Mouse (Mus musculus) cerebellum, adult 2 months (tissue): Measurements from ENCODE around the gene Zfp791. TPM values are rescaled to one million over a fixed set of nuclear protein-coding genes. Genes with fewer than 3 reads are reported as not detected.

Experiments
- DNase-seq, 2 experiments: peaks; one replicate each; pipeline ENCODE4 v3.0.0; 2021
- H3K27ac ChIP-seq: fragments of 200-500 bp; 2 replicates; pipeline ENCODE4 v1.5.1; 2012; ENCODE audit warnings: low read length, control low read depth, inconsistent platforms; ENCODE audit not compliant: insufficient read depth
- H3K27me3 ChIP-seq: fragments of 200-500 bp; 2 replicates; pipeline ENCODE4 v1.6.1; 2012; ENCODE audit warnings: inconsistent platforms, mild to moderate bottlenecking, low read length, moderate library complexity; ENCODE audit not compliant: control insufficient read depth, insufficient read depth
- H3K4me1 ChIP-seq: fragments of 200-500 bp; 2 replicates; pipeline ENCODE4 v1.6.1; 2011; ENCODE audit warnings: low read length; ENCODE audit not compliant: control insufficient read depth, insufficient read depth
- H3K4me3 ChIP-seq: fragments of 200-500 bp; replicated peaks from 2 replicates; pipeline ENCODE3; 2011; ENCODE audit warnings: mild to moderate bottlenecking, low read depth, low read length, control low read depth; ENCODE audit not compliant: insufficient read depth
- CTCF ChIP-seq: fragments of 200-500 bp; IDR thresholded peaks from 2 replicates; pipeline ENCODE4 v1.5.1; 2011; ENCODE audit warnings: low read depth, mild to moderate bottlenecking, control low read depth, low read length, moderate library complexity, borderline replicate concordance; ENCODE audit not compliant: insufficient read depth
- POLR2A ChIP-seq: fragments of 200-500 bp; IDR thresholded peaks from 2 replicates; pipeline ENCODE4 v1.6.1; 2011; ENCODE audit warnings: low read length, control low read depth, borderline replicate concordance; ENCODE audit not compliant: insufficient read depth
- WGBS: fragments of 180-500 bp; shearing (Covaris S2); methylation state at CpG from one replicate; pipeline ENCODE4 v1.1.7; 2018; 5-methylcytosine and 5-hydroxymethylcytosine counted together
- polyA plus RNA-seq: library from polyadenylated mRNA; depleted of rRNA; stranded (reverse); fragments of >200 nt; gene quantifications from 2 replicates; pipeline ENCODE4 v1.2.3, GENCODE M21; 2012; rRNA removed

The Zfp791 gene
- polyA plus RNA-seq, 1 experiment = 4.8 TPM

DNA sequence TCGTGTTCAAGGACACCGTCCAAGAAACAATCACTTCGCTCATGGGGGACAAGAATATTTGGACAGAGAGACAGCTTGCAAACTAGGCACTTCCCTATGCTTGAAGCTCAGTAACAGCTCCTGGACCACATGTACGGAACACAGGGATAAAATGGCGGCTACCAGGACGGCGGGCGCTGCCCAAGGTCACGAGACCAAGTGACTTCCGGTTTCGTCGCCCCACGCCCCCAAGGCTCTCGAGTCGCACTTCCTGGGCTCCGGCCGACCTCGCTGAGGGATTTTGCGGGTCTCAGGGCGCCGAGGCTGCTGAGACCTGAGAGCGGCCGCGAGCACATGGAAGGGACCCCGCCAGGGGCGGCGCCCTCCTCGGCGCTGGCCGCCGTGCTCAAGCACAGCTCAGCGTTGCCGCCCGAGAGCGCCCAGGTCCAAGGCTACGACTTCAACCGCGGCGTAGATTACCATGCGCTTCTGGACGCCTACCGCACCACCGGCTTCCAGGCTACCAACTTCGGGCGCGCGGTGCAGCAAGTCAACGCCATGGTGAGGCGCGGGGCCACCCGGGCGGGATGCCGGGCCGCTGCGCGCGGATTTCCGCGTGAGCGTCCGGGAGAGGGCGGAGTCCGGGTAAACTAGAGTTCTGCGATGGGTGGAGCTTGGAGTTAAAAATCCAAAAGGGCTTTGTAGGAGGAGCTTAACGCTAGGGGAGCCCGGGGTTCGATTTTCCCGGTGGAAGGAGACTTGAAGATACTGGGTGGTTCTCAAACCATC is 51.2 kb downstream of the Zfp791 start, which contains the start of gene Dhps:
Gene Dhps, plus strand, starts transcription at position 244 of the 768 bp plus-strand sequence.
- peaks cover 14% of the 10 kb centered on the region for H3K4me1 ChIP-seq
- H3K4me3 ChIP-seq = peak within 1 kb of the TSS; percentile 67
- peak within 1 kb of the TSS; percentile 48 for H3K27ac ChIP-seq
- DNase-seq = peak; percentile 90 to 92
- H3K27me3 ChIP-seq = no peaks in the 10 kb centered on the region
- WGBS = under 1% methylated on average over 68 of the region's 68 CpGs
- TF ChIP-seq POLR2A (peak; percentile 69; the same call in 1 of the 2 replicates), CTCF (no peak)

GRCm38 (mm10) chr8:85071041-85071440 is 51.9 kb downstream of the Zfp791 start:
- WGBS = 81% methylated on average over 5 of the region's 5 CpGs
- Histone ChIP-seq H3K27me3 (no peaks in the 10 kb centered on the region), H3K4me3 (no peak overlapping the region), H3K4me1 (peaks cover 14% of the 10 kb centered on the region), H3K27ac (peak overlapping the region; percentile 14; the same call in 1 of the 2 replicates)
- DNase-seq = no peak
- TF ChIP-seq POLR2A = no peak

DNA sequence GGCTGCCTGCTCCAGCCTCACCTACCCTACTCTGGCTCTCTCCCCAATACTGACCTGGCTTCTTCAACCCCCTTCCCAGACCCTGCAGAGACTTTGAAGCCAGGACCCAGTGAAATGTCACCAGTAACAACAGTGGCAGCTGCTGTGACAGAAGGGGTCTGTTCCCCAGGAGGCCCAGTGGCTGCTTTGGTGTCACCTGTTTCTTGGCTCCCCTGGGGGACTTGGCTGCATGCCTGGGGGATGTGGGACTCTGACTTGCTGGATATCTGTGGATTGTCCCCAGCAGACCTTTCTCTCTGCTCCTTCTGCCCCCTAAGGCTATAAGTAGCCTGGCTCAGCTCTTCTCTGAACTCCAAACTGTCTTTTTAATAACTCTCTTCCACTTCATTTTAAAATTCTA is 54.9 kb downstream of the Zfp791 start, which contains the start of gene Gm5741:
Gene Gm5741, minus strand, starts transcription at position 1 of the 400 bp plus-strand sequence.
- Histone ChIP-seq H3K4me1 (peaks cover 8% of the 10 kb centered on the region; the same call in 1 of the 2 replicates), H3K4me3 (no peak within 1 kb of the TSS), H3K27ac (no peak within 1 kb of the TSS), H3K27me3 (no peaks in the 10 kb centered on the region)
- DNase-seq = no peak
- TF ChIP-seq POLR2A (no peak), CTCF (no peak)

DNA sequence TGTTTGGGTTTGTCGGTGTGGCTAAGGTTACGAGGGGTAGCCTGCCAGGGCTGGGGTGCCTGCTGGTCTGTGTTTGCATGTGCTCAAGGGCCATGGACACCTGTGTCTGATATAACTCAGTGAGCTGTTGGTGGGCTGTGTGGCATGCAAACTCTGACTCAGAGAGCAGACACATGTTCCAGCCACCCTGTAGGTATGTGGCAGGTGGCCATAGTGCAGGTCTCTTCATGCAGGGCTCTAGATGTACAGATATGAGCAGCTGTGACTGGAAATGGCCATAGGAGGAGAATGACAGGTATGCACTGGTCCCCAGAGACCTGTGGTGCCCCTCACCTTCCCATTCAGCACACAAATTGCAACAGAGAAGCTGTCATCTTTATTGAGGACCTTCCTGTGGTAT is 55.7 kb downstream of the Zfp791 start:
- Histone ChIP-seq H3K27ac (no peak overlapping the region), H3K4me1 (0 out of 2 replicates have a peak, but pooled peaks cover 6% of the 10 kb centered on the region), H3K4me3 (no peak overlapping the region), H3K27me3 (no peaks in the 10 kb centered on the region)
- DNase-seq = no peak
- WGBS = 97% methylated on average over 2 of the region's 2 CpGs
- TF ChIP-seq POLR2A (no peak), CTCF (no peak)

DNA sequence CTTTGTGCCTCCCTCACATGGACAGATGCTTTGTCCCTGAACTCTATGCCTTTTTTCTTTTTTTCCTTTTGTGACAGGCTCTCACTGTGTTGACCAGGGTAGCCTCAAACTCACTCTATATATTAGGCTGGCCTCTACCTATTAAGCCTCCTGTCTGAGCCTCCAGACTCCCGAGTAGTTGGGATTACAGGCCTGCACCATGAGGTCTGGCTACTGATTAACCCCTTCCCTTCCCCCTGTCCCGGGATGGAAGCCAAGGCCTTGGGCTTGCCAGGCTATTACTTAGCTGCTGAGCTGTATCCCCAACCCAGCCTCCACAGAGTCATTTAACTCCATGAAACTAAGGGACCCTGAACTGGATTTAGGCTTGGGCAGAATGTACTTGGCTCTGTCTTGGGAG is 57.7 kb downstream of the Zfp791 start:
- H3K4me1 ChIP-seq = 0 out of 2 replicates have a peak, but pooled peaks cover 6% of the 10 kb centered on the region
- TF ChIP-seq POLR2A (no peak), CTCF (no peak)
- DNase-seq = no peak
- no peak overlapping the region for H3K27ac ChIP-seq
- H3K4me3 ChIP-seq = no peak overlapping the region
- 34% methylated on average over 2 of the region's 2 CpGs for WGBS
- H3K27me3 ChIP-seq = no peaks in the 10 kb centered on the region

DNA sequence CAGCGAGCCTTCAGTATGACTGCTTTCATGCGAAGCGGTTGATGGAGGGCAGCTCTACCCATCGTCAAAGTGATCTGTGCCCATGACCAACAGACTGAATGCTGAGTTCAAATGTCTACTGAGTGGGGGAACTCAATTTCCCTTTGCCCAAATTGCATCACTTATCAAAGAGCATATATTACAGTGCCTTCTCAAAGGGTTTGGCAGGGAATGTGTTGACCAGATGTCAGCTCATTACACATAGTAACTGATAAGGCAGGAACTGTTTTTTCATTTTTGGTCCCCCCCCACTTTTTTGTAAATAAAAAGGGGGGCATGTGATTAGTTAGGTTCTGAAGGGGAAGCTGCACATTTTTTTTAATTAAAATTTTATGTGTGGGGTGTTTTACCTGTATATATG is 60.3 kb downstream of the Zfp791 start:
- WGBS = 94% methylated on average over 4 of the region's 4 CpGs
- 0 out of 2 replicates have a peak, but pooled peaks cover under 1% of the 10 kb centered on the region for H3K4me1 ChIP-seq
- DNase-seq = no peak
- H3K4me3 ChIP-seq = no peak overlapping the region
- H3K27me3 ChIP-seq = no peaks in the 10 kb centered on the region
- H3K27ac ChIP-seq = no peak overlapping the region
- TF ChIP-seq CTCF = no peak
- TF ChIP-seq POLR2A = no peak

DNA sequence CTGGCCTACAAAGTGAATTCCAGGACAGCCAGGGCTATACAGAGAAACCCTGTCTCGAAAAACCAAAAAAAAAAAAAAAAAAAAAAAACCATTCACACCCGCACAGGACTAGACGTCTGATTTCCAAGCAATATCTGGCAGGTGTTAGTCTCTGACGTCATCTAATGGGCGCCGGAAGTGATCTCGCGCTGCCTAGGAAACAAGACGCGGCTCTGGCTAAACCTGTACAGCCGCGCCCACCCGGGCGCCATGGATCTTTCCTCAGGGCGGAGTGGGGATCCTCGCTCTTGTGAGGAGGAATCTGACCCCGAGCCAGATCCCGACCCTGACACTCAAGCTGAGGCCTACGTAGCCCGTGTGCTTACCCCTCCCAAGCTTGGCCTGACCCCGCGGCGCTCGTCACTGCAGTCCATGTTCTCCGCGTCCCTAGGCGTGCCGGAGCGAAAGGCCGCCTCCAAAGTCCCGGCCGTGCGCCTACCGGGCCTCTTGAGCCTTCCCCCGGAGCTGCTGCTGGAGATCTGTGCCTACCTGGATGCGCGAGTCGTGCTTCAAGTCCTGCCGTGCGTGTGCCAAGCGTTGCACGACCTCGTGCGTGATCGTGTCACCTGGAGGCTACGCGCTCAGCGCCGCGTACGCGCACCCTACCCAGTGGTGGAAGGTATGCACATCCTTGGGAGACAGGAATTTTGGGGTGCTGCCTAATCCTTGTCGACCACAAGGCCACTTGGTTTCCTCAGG is 62.8 kb downstream of the Zfp791 start, which contains the start of gene Fbxw9:
Gene Fbxw9, plus strand, starts transcription at position 177 of the 738 bp plus-strand sequence.
- DNase-seq = peak; percentile 91
- Histone ChIP-seq H3K27me3 (no peaks in the 10 kb centered on the region), H3K4me3 (peak within 1 kb of the TSS; percentile 88), H3K27ac (0 out of 2 replicates have a peak within 1 kb of the TSS, but pooled peaks have one; percentile 1), H3K4me1 (no peaks in the 10 kb centered on the region)
- under 1% methylated on average over 53 of the region's 53 CpGs for WGBS
- TF ChIP-seq POLR2A (no peak; the same call in 1 of the 2 replicates), CTCF (no peak)

Other genes starting within 250 kb of the Zfp791 start
- 88.2 and 95.2 TPM in 2 replicates for gene Gcdh, start 229.2 kb downstream of the Zfp791 start, polyA plus RNA-seq
- 0.31 and 0.41 TPM in 2 replicates for gene Klf1, start 221.2 kb downstream of the Zfp791 start, polyA plus RNA-seq
- gene Dnase2a, start 214.5 kb downstream of the Zfp791 start, polyA plus RNA-seq = 9.1 and 10.5 TPM in 2 replicates
- 115 and 129 TPM in 2 replicates for gene Mast1, start 185.7 kb downstream of the Zfp791 start, polyA plus RNA-seq
- gene Rtbdn, start 176.1 kb downstream of the Zfp791 start, polyA plus RNA-seq = 6.8 and 7.9 TPM in 2 replicates
- gene Gm49661, start 153.7 kb downstream of the Zfp791 start, polyA plus RNA-seq = not detected in 2 replicates
- 345 and 351 TPM in 2 replicates for gene Prdx2, start 153.5 kb downstream of the Zfp791 start, polyA plus RNA-seq
- gene Rnaseh2a, start 153.3 kb downstream of the Zfp791 start, polyA plus RNA-seq = 58.7 and 61.5 TPM in 2 replicates
- 12.8 and 13.5 TPM in 2 replicates for gene Junb, start 144.4 kb downstream of the Zfp791 start, polyA plus RNA-seq
- 14.1 and 14.2 TPM in 2 replicates for gene Hook2, start 132.5 kb downstream of the Zfp791 start, polyA plus RNA-seq
- 0.06 and 0.07 TPM in 2 replicates for gene Best2, start 108.6 kb downstream of the Zfp791 start, polyA plus RNA-seq
- gene Asna1, start 97.8 kb downstream of the Zfp791 start, polyA plus RNA-seq = 291 and 296 TPM in 2 replicates
- 138 and 150 TPM in 2 replicates for gene Trir, start 96.3 kb downstream of the Zfp791 start, polyA plus RNA-seq
- 92.0 and 97.9 TPM in 2 replicates for gene Tnpo2, start 86.2 kb downstream of the Zfp791 start, polyA plus RNA-seq
- gene Fbxw9, start 63.0 kb downstream of the Zfp791 start, polyA plus RNA-seq = 27.7 and 29.3 TPM in 2 replicates
- gene Gm5741, start 55.1 kb downstream of the Zfp791 start, polyA plus RNA-seq = 1.3 TPM in 1 of 2 replicates, not detected in the other
- gene Dhps, start 51.3 kb downstream of the Zfp791 start, polyA plus RNA-seq = 69.7 and 71.6 TPM in 2 replicates
- 98.0 and 102 TPM in 2 replicates for gene Wdr83os, start 42.4 kb downstream of the Zfp791 start, polyA plus RNA-seq
- 54.4 and 54.9 TPM in 2 replicates for gene Wdr83, start 41.8 kb downstream of the Zfp791 start, polyA plus RNA-seq
- gene Man2b1, start 39.8 kb downstream of the Zfp791 start, polyA plus RNA-seq = 34.7 and 35.7 TPM in 2 replicates
- not detected in 2 replicates for gene Cks1brt, start 28.8 kb upstream of the Zfp791 start, polyA plus RNA-seq
- gene Olfr371, start 102.9 kb upstream of the Zfp791 start, polyA plus RNA-seq = not detected in 2 replicates
- 34.4 and 35.6 TPM in 2 replicates for gene Orc6, start 176.5 kb upstream of the Zfp791 start, polyA plus RNA-seq
- gene Vps35, start 176.7 kb upstream of the Zfp791 start, polyA plus RNA-seq = 75.2 and 78.6 TPM in 2 replicates